Mouse (Mus musculus) gastrocnemius, postnatal 4 days (tissue): Measurements from ENCODE around the gene Gm3285. TPM values are rescaled to one million over a fixed set of nuclear protein-coding genes. Genes with fewer than 3 reads are reported as not detected.

Source experiments
- DNase-seq, 2 experiments: peaks; one replicate each; pipeline ENCODE4 v3.0.0; 2021 to 2022; ENCODE audit warnings: low spot score in 2 of 2, mixed read lengths in 2 of 2
- long read RNA-seq, 2 experiments: library from polyadenylated mRNA; stranded (forward); transcript quantifications; one replicate each; pipeline ENCODE4 v2.0.0; 2021
- total RNA-seq, 2 experiments: library from RNA; stranded (reverse); gene quantifications; 2 replicates each; pipeline ENCODE4 v1.2.3; 2021

The Gm3285 gene
- not detected for total RNA-seq
- long read RNA-seq, experiment 1, transcript Gm3285-201 (1 exons, 908 nt), result major isoform, 5 of 5 reads
- long read RNA-seq, experiment 1, partial matches to known transcripts, result 0 of 5 reads
- long read RNA-seq, experiment 1, other reads (novel, unspliced or antisense), result 0 of 5 reads
- long read RNA-seq, experiment 2, result 0 reads

- no peak for DNase-seq
Observed at GRCm38 (mm10) chr10:77861675-77862074, at the start of gene Gm3285. Gene Gm3285 (plus strand): TSS chr10:77861975.

- no peak for DNase-seq
Observed at GRCm38 (mm10) chr10:77814382-77814781, 47.4 kb upstream of the Gm3285 start, which contains the start of gene Gm2696. Gene Gm2696 (plus strand): TSS chr10:77814682.

GRCm38 (mm10) chr10:77815514-77815913, 46.3 kb upstream of the Gm3285 start:
- DNase-seq, result no peak

- no peak for DNase-seq
Observed at GRCm38 (mm10) chr10:77818523-77818922, 43.3 kb upstream of the Gm3285 start.

GRCm38 (mm10) chr10:77819203-77819602, 42.6 kb upstream of the Gm3285 start:
- no peak for DNase-seq

GRCm38 (mm10) chr10:77826951-77827350, 34.8 kb upstream of the Gm3285 start, which contains the start of gene Krtap10-4:
Gene Krtap10-4 (minus strand): TSS chr10:77827095.
- DNase-seq, result no peak

- DNase-seq, result no peak
Observed at GRCm38 (mm10) chr10:77835647-77836046, 26.1 kb upstream of the Gm3285 start, which contains the start of gene Krtap10-10. Gene Krtap10-10 (plus strand): TSS chr10:77835947.

- DNase-seq, result no peak
Observed at GRCm38 (mm10) chr10:77839006-77839405, 22.8 kb upstream of the Gm3285 start.

- DNase-seq, result no peak
Observed at GRCm38 (mm10) chr10:77846503-77846902, 15.3 kb upstream of the Gm3285 start, which contains the start of gene Gm36176. Gene Gm36176 (plus strand): TSS chr10:77846803.

- DNase-seq, result no peak
Observed at GRCm38 (mm10) chr10:77846961-77847360, 14.8 kb upstream of the Gm3285 start.

GRCm38 (mm10) chr10:77847538-77847937, 14.2 kb upstream of the Gm3285 start:
- no peak for DNase-seq

GRCm38 (mm10) chr10:77852559-77852958, 9.2 kb upstream of the Gm3285 start, which contains the start of gene Gm10318:
Gene Gm10318 (plus strand): TSS chr10:77852859.
- no peak for DNase-seq

- no peak for DNase-seq
Observed at GRCm38 (mm10) chr10:77864067-77864761, 2.4 kb downstream of the Gm3285 start.

- no peak for DNase-seq
Observed at GRCm38 (mm10) chr10:77864762-77865143, 3.0 kb downstream of the Gm3285 start.

- DNase-seq, result no peak
Observed at GRCm38 (mm10) chr10:77867546-77867945, 5.8 kb downstream of the Gm3285 start.

GRCm38 (mm10) chr10:77869651-77870050, 7.9 kb downstream of the Gm3285 start:
- DNase-seq, result no peak

GRCm38 (mm10) chr10:77878985-77879384, 17.2 kb downstream of the Gm3285 start:
- no peak for DNase-seq

- no peak for DNase-seq
Observed at GRCm38 (mm10) chr10:77880305-77880704, 18.5 kb downstream of the Gm3285 start.

- no peak for DNase-seq
Observed at GRCm38 (mm10) chr10:77882553-77882952, 20.8 kb downstream of the Gm3285 start.

GRCm38 (mm10) chr10:77886007-77886747, 24.4 kb downstream of the Gm3285 start:
- DNase-seq, result no peak

- DNase-seq, result no peak
Observed at GRCm38 (mm10) chr10:77890987-77891565, 29.3 kb downstream of the Gm3285 start.
